Mouse (Mus musculus): ENCODE measurements around the gene Dnmbp. TPM values are rescaled to one million over a fixed set of nuclear protein-coding genes. Genes with fewer than 3 reads are reported as not detected.

Dnmbp gene
- polyA plus RNA-seq, 1 experiment from 2014 or later = 19.2 TPM

DNA sequence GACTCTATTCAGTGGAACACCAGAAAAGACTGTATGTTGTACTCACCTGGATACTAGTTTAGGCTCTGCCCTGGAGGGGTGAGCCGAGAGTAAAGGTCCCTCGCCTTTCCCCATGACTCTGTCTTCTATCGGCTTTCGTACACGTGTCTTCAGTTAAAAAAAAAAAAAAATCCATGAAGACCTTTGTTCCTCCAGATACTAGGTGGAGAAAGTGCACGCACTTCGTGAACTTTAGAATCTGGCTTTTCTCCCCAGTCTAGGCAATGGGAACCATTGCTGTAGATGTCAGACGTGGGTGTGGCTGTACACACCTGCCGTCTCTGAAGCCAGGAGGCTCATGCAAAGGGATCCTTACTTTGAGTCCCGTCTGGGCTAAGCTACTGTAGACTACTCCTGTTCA lies 126.7 kb downstream of the Dnmbp start:
- H3K9me3 ChIP-seq (replicated peaks; ENCODE audit: low read length) = no peaks in the 10 kb centered on the region
- 77% methylated on average over 10 of the region's 10 CpGs for WGBS
- H3K4me2 ChIP-seq (ENCODE audit: low read length) = no peak overlapping the region
- no peak overlapping the region for H3K4me3 ChIP-seq (replicated peaks; ENCODE audit: low read depth, low read length)
- no peak for TF ChIP-seq CTCF (IDR thresholded peaks at IDR 0.05; ENCODE audit: low read depth)
- no peak for DNase-seq (ENCODE audit: low spot score)
- no peaks in the 10 kb centered on the region for H3K27me3 ChIP-seq (ENCODE audit: insufficient read depth, low read length)
- no peak overlapping the region for H3K27ac ChIP-seq
- H3K4me1 ChIP-seq (replicated peaks; ENCODE audit: insufficient read depth, low read length) = no peaks in the 10 kb centered on the region
- H3K9ac ChIP-seq (ENCODE audit: low read depth, low read length) = no peak overlapping the region
- H3K36me3 ChIP-seq (ENCODE audit: insufficient read depth, low read length) = no peaks in the 10 kb centered on the region
- ATAC-seq (replicated peaks; ENCODE audit: low FRiP score, low read depth) = no peak

DNA sequence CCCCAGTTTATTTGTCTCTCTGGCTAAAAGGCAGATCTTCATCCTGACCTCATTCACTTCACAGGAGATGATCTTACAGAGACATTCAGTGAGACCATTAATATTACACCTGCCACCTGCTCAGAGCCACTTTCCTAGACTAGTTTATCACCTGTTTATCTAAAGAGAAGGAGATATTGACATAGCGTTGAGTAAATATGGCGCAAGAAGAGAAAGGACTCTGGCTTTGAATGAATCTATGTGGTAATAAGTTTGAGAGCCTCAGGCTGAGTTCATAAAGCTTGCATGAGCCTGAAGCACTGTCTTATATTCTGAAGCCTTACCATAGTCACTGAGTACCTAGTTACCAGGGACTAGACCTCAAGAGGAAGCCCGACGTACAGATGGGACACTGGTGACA lies 128.6 kb downstream of the Dnmbp start:
- ATAC-seq (replicated peaks; ENCODE audit: low FRiP score, low read depth) = no peak
- WGBS = 93% methylated on average over 4 of the region's 4 CpGs
- DNase-seq (ENCODE audit: low spot score) = no peak

DNA sequence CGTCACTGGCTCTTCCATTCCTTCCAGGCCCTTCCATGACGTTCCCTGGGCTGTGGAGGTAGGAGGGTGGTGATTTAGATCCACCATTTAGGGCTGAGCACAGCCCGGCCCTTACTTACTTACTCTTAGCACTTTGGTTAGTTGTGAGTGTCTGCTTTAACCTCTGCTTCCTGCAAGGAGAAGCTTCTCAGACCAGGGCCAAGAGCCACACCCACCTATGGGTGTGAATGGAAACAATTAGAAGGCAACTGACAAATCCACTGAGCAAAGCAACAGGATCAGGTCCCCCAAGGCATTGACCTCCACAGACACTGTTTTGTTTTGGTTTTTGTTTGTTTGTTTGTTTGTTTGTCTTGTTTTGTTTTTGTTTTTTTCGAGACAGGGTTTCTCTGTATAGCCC lies 130.7 kb downstream of the Dnmbp start:
- DNase-seq (ENCODE audit: low spot score) (no peak), ATAC-seq (replicated peaks; ENCODE audit: low FRiP score, low read depth) (no peak)
- TF ChIP-seq CTCF (IDR thresholded peaks at IDR 0.05; ENCODE audit: low read depth) = no peak
- Histone ChIP-seq H3K27me3 (ENCODE audit: insufficient read depth, low read length) (no peaks in the 10 kb centered on the region), H3K36me3 (ENCODE audit: insufficient read depth, low read length) (no peaks in the 10 kb centered on the region), H3K4me1 (replicated peaks; ENCODE audit: insufficient read depth, low read length) (no peaks in the 10 kb centered on the region), H3K9me3 (replicated peaks; ENCODE audit: low read length) (no peaks in the 10 kb centered on the region), H3K4me3 (replicated peaks; ENCODE audit: low read depth, low read length) (no peak overlapping the region), H3K27ac (no peak overlapping the region), H3K4me2 (ENCODE audit: low read length) (no peak overlapping the region), H3K9ac (ENCODE audit: low read depth, low read length) (no peak overlapping the region)
- 35% methylated on average over 4 of the region's 4 CpGs for WGBS

More for the DNA sequence above, 128.6 kb downstream of the Dnmbp start:
- no peaks in the 10 kb centered on the region for H3K36me3 ChIP-seq (ENCODE audit: insufficient read depth, low read length)
- no peaks in the 10 kb centered on the region for H3K4me1 ChIP-seq (replicated peaks; ENCODE audit: insufficient read depth, low read length)
- no peak overlapping the region for H3K27ac ChIP-seq
- no peak overlapping the region for H3K4me2 ChIP-seq (ENCODE audit: low read length)
- no peak for TF ChIP-seq CTCF (IDR thresholded peaks at IDR 0.05; ENCODE audit: low read depth)
- no peaks in the 10 kb centered on the region for H3K27me3 ChIP-seq (ENCODE audit: insufficient read depth, low read length)
- no peaks in the 10 kb centered on the region for H3K9me3 ChIP-seq (replicated peaks; ENCODE audit: low read length)
- no peak overlapping the region for H3K4me3 ChIP-seq (replicated peaks; ENCODE audit: low read depth, low read length)
- no peak overlapping the region for H3K9ac ChIP-seq (ENCODE audit: low read depth, low read length)

DNA sequence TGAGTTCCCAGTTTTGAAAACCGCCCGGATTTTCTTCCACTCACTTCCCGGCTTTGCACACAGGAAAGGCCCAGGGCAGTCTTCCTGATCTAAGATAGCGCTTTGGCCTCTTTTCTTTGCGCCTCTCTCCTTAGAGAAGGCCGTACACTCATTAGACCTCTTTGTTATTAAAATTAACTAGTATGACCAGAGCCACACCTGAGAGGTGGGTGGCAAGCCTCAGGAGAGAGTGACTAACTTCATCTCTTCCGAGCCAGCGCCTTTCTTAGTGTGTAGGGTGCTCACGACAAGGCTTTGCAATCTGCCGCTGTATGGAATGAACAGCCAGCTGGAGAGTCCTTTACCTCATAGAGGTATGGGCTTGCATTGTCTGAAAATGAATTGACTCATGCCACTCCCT lies 136.1 kb downstream of the Dnmbp start:
- Histone ChIP-seq H3K9ac (ENCODE audit: low read depth, low read length) (no peak overlapping the region), H3K4me3 (replicated peaks; ENCODE audit: low read depth, low read length) (no peak overlapping the region), H3K4me2 (ENCODE audit: low read length) (no peak overlapping the region), H3K27ac (no peak overlapping the region), H3K9me3 (replicated peaks; ENCODE audit: low read length) (no peaks in the 10 kb centered on the region), H3K36me3 (ENCODE audit: insufficient read depth, low read length) (no peaks in the 10 kb centered on the region), H3K4me1 (replicated peaks; ENCODE audit: insufficient read depth, low read length) (no peaks in the 10 kb centered on the region), H3K27me3 (ENCODE audit: insufficient read depth, low read length) (no peaks in the 10 kb centered on the region)
- ATAC-seq (replicated peaks; ENCODE audit: low FRiP score, low read depth) (no peak), DNase-seq (ENCODE audit: low spot score) (no peak)
- no peak for TF ChIP-seq CTCF (IDR thresholded peaks at IDR 0.05; ENCODE audit: low read depth)
- 83% methylated on average over 10 of the region's 10 CpGs for WGBS

DNA sequence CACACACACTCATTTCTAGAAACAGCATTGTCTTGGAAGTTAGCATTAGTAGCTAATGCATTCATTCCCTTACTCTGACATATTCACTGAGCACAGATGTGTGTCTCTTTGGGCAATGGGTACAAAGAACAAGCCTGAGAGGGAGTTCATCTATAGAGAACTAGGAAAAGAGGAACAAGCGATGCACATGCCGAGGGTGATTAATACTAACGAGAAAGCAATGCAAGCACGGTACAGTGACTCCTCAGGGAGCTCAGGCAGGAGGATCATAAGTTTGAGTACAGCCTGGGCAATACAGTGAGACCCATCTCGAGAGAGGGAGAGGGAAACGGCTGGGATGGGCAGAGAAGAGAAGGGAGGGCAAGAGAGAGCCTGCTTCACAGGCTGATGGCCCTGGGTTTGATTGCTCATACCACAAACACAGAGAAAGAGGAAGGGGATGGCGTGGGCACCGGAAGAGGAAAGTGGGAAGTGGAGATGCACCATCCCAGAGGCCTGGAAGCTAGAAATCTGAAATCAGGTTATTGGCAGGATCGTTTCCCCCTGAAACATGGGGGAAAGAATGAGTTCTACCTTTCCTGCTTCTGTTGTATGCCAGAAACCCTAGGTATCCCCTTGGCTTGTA lies 138.5 kb downstream of the Dnmbp start:
- TF ChIP-seq CTCF (IDR thresholded peaks at IDR 0.05; ENCODE audit: low read depth) = no peak
- Histone ChIP-seq H3K36me3 (ENCODE audit: insufficient read depth, low read length) (no peaks in the 10 kb centered on the region), H3K27me3 (ENCODE audit: insufficient read depth, low read length) (no peaks in the 10 kb centered on the region), H3K4me1 (replicated peaks; ENCODE audit: insufficient read depth, low read length) (no peaks in the 10 kb centered on the region), H3K9ac (ENCODE audit: low read depth, low read length) (no peak overlapping the region), H3K4me2 (ENCODE audit: low read length) (no peak overlapping the region), H3K27ac (no peak overlapping the region), H3K4me3 (replicated peaks; ENCODE audit: low read depth, low read length) (no peak overlapping the region), H3K9me3 (replicated peaks; ENCODE audit: low read length) (no peaks in the 10 kb centered on the region)
- DNase-seq (ENCODE audit: low spot score) (no peak), ATAC-seq (replicated peaks; ENCODE audit: low FRiP score, low read depth) (no peak)
- WGBS = 83% methylated on average over 9 of the region's 9 CpGs

DNA sequence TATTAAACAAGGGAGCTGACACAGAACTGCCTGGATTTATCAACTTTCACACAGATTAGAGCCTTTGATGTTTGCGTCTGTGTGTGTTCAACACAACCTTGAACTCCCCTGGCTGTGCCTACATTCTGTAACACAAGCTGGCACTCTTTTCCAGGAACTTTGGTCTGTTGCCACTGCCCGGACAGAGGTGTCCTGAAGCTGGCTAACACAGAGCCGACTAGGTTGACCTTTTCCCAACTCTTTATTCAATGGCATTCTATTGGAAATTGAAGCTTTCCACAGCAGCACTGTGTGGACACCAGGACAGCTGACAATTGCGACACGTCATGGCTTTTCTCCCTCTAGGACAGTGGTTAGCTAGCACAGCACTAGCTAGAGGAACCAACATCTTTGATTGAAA lies 142.8 kb downstream of the Dnmbp start:
- DNase-seq (ENCODE audit: low spot score) = no peak
- H3K27ac ChIP-seq = no peak overlapping the region
- no peaks in the 10 kb centered on the region for H3K9me3 ChIP-seq (replicated peaks; ENCODE audit: low read length)
- TF ChIP-seq CTCF (IDR thresholded peaks at IDR 0.05; ENCODE audit: low read depth) = no peak
- no peaks in the 10 kb centered on the region for H3K4me1 ChIP-seq (replicated peaks; ENCODE audit: insufficient read depth, low read length)
- 66% methylated on average over 5 of the region's 5 CpGs for WGBS
- H3K36me3 ChIP-seq (ENCODE audit: insufficient read depth, low read length) = no peaks in the 10 kb centered on the region
- no peak overlapping the region for H3K4me3 ChIP-seq (replicated peaks; ENCODE audit: low read depth, low read length)
- H3K9ac ChIP-seq (ENCODE audit: low read depth, low read length) = no peak overlapping the region
- ATAC-seq (replicated peaks; ENCODE audit: low FRiP score, low read depth) = no peak
- no peak overlapping the region for H3K4me2 ChIP-seq (ENCODE audit: low read length)
- H3K27me3 ChIP-seq (ENCODE audit: insufficient read depth, low read length) = no peaks in the 10 kb centered on the region

Other genes with a start within 250 kb of the Dnmbp start
- 24.0 and 24.9 TPM in 2 replicates for gene Cutc, start 187.2 kb downstream of the Dnmbp start, polyA plus RNA-seq (2015; fragmentation: Nextera tagmentation; extraction: Ambion mirVana)
- 6.4 and 7.7 TPM in 2 replicates for gene Cox15, start 187.2 kb downstream of the Dnmbp start, polyA plus RNA-seq (2015; fragmentation: Nextera tagmentation; extraction: Ambion mirVana)
- gene Abcc2, start 158.0 kb downstream of the Dnmbp start, polyA plus RNA-seq (2015; fragmentation: Nextera tagmentation; extraction: Ambion mirVana) = 7.4 and 7.9 TPM in 2 replicates
- gene Cpn1, start 46.4 kb upstream of the Dnmbp start, polyA plus RNA-seq (2015; fragmentation: Nextera tagmentation; extraction: Ambion mirVana) = 82.1 and 94.2 TPM in 2 replicates
- gene Cyp2c23, start 89.0 kb upstream of the Dnmbp start, polyA plus RNA-seq (2015; fragmentation: Nextera tagmentation; extraction: Ambion mirVana) = 1.1 and 1.7 TPM in 2 replicates
- gene Erlin1, start 129.6 kb upstream of the Dnmbp start, polyA plus RNA-seq (2015; fragmentation: Nextera tagmentation; extraction: Ambion mirVana) = 44.4 and 47.5 TPM in 2 replicates
- gene Chuk, start 167.3 kb upstream of the Dnmbp start, polyA plus RNA-seq (2015; fragmentation: Nextera tagmentation; extraction: Ambion mirVana) = 43.3 and 47.5 TPM in 2 replicates
- 23.7 and 24.1 TPM in 2 replicates for gene Cwf19l1, start 195.7 kb upstream of the Dnmbp start, polyA plus RNA-seq (2015; fragmentation: Nextera tagmentation; extraction: Ambion mirVana)
- gene Bloc1s2, start 206.3 kb upstream of the Dnmbp start, polyA plus RNA-seq (2015; fragmentation: Nextera tagmentation; extraction: Ambion mirVana) = 89.6 and 93.1 TPM in 2 replicates